Mouse (Mus musculus) lung, embryonic 16.5 days (tissue): ENCODE measurements around the gene Kansl3. TPM values are rescaled to one million over a fixed set of nuclear protein-coding genes. Genes with fewer than 3 reads are reported as not detected.

Experiments used
- ATAC-seq: fragments of 200-750 bp; cut with Nextera tagmentation; 2 replicates; pipeline ENCODE4 v1.8.0; 2017; ENCODE audit warnings: low read depth, mild to moderate bottlenecking, moderate library complexity
- H3K27ac ChIP-seq: fragments of 300-500 bp; sonication (generic); 2 replicates; pipeline ENCODE4 v1.5.1; 2014; ENCODE audit warnings: mild to moderate bottlenecking, control low read depth, low read length
- H3K27me3 ChIP-seq: fragments of 300-500 bp; sonication (generic); 2 replicates; pipeline ENCODE4 v1.6.1; 2014; ENCODE audit warnings: low read depth, low read length, mixed read lengths; ENCODE audit not compliant: control insufficient read depth, insufficient read depth
- H3K36me3 ChIP-seq: fragments of 300-500 bp; sonication (generic); 2 replicates; pipeline ENCODE4 v1.6.1; 2014; ENCODE audit warnings: low read length; ENCODE audit not compliant: control insufficient read depth, insufficient read depth
- H3K4me1 ChIP-seq: fragments of 300-500 bp; sonication (generic); replicated peaks from 2 replicates; pipeline ENCODE4 v1.6.1; 2014; ENCODE audit warnings: low read length, mixed read lengths; ENCODE audit not compliant: control insufficient read depth, insufficient read depth
- H3K4me2 ChIP-seq: fragments of 300-500 bp; sonication (generic); 2 replicates; pipeline ENCODE4 v1.6.1; 2014; ENCODE audit warnings: low read depth, low read length, control low read depth
- H3K4me3 ChIP-seq: fragments of 300-500 bp; sonication (generic); 2 replicates; pipeline ENCODE4 v1.5.1; 2014; ENCODE audit warnings: mild to moderate bottlenecking, low read length, control low read depth
- H3K9ac ChIP-seq: fragments of 300-500 bp; sonication (generic); 2 replicates; pipeline ENCODE4 v1.6.1; 2014; ENCODE audit warnings: low read length, control low read depth
- H3K9me3 ChIP-seq: fragments of 300-500 bp; sonication (generic); 2 replicates; pipeline ENCODE4 v1.6.1; 2016; ENCODE audit warnings: low read length; ENCODE audit not compliant: control insufficient read depth
- WGBS: fragments of 180-500 bp; shearing (Covaris S2); extraction: QIAGEN DNeasy Blood & Tissue Kit; methylation state at CpG from one replicate; pipeline ENCODE4 v1.1.7; 2014; 5-methylcytosine and 5-hydroxymethylcytosine counted together
- polyA plus RNA-seq: library from polyadenylated mRNA; unstranded; fragments of >200 nt; fragmentation: Nextera tagmentation; extraction: Ambion mirVana; gene quantifications from 2 replicates; pipeline ENCODE4 v1.2.1, GENCODE M21; 2015

The Kansl3 gene
- polyA plus RNA-seq, 1 experiment from 2014 or later: 42.9 TPM

DNA sequence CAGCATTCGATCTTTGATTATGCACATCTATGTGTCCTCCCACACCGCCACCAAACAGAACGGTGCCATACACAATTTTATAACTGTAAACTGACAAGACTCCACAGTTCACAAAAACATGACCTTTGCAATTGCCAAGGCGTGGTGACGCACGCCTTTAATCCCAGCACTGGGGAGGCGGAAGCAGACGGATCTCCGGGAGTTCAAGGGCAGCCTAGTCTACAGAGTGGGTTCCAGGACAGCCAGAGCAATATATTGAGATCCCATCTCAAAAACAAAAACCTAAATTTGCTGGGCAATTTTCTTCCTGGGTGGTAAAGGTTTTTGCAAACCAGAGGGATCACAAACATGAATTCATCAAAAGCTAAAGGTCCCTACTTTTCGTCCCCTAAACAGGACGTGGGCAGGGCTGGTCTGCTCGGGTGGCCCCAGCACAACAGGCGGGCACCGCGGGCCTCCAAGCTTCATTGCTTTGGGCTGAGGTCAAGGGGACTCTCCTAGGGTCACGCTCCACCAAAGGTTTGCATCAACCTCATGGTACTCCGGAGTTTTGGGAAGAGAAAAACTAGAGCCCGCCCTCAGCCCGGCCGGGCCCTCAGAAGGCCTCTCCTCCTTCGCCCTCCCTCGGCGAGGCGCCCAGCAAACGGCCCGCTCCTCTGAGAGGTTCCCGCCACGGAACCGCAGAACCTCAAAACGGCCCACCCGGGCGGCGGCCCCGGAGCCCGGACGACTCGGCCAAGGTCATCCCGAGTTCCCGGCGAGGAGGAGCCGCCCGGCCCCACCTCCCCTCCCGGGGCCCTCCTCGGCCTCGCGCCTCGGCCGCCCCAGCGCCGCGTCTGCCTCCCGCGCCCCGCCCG, 641 bp downstream of the Kansl3 start:
- no peaks in the 10 kb centered on the region for H3K27me3 ChIP-seq
- H3K4me3 ChIP-seq: peak overlapping the region; percentile 89
- H3K4me1 ChIP-seq: peaks cover 9% of the 10 kb centered on the region
- peak overlapping the region; percentile 85 for H3K4me2 ChIP-seq
- peak; percentile 92 for ATAC-seq
- no peaks in the 10 kb centered on the region for H3K9me3 ChIP-seq
- peak overlapping the region; percentile 72 for H3K27ac ChIP-seq
- WGBS: 4% methylated on average over 43 of the region's 55 CpGs
- peak overlapping the region; percentile 94 for H3K9ac ChIP-seq
- H3K36me3 ChIP-seq: peaks cover 9% of the 10 kb centered on the region; the same call in 1 of the 2 replicates

DNA sequence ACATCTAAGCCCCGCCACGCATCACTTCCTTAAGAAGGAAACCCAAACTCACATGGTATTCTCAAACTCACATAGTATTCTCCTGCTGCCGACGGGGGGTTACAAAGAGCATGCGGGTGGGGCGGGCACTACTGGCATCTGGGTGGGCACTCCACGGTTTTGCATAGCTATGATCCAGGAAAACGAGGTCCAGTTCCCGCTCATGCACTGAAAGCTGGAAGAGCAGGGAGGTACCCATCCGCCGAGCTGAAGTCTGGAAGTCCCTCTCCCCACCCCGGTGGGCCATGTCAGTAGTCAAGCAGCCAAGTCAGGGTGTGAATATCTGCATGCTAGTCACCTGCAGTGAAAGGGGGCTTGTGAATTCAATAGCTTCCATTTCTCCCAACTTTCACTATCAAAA, 1.3 kb downstream of the Kansl3 start:
- peaks cover 9% of the 10 kb centered on the region for H3K4me1 ChIP-seq
- 43% methylated on average over 12 of the region's 12 CpGs for WGBS
- H3K27me3 ChIP-seq: no peaks in the 10 kb centered on the region
- peak overlapping the region; percentile 94 for H3K9ac ChIP-seq
- no peaks in the 10 kb centered on the region for H3K9me3 ChIP-seq
- H3K4me2 ChIP-seq: peak overlapping the region; percentile 85
- no peak for ATAC-seq
- no peak overlapping the region for H3K27ac ChIP-seq
- H3K36me3 ChIP-seq: peaks cover 12% of the 10 kb centered on the region; the same call in 1 of the 2 replicates
- peak overlapping the region; percentile 89 for H3K4me3 ChIP-seq

DNA sequence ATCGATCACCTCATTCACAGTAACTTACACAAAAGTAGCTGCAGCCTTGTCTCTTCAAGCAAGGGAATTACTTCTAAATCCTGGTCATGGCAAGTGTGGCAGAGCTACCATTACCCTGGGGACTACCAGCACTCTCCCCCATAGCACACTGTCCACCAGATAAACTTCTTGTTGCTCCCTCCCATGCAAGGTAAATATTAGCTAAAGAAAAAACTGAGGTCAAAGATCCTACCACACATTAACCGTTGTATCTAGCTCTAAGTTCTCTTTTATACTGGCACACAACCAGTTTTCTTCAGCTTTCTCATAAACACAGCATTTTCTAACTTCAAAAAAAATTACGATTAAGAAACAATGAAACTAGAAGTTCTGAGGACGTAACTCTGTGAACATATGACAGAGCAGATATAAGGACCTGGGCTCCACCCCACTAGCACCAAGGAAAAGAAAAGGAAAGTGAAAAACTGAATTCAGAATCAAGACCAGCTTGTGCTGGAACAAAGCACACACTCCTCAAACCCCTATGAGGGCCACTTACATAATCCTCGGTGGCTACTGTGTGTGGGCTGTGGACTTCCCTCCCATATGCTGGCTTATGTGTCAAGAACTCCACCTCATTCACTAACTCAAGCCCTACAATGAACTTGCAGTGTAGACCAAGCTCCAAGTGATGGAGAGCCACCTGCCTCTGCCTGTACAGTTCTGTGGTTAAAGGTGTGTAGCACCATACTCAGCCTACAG, 11.9 kb downstream of the Kansl3 start:
- H3K4me2 ChIP-seq: no peak overlapping the region
- H3K9me3 ChIP-seq: no peaks in the 10 kb centered on the region
- H3K9ac ChIP-seq: no peak overlapping the region
- no peak for ATAC-seq
- H3K27ac ChIP-seq: no peak overlapping the region
- H3K4me3 ChIP-seq: no peak overlapping the region
- no peaks in the 10 kb centered on the region for H3K27me3 ChIP-seq
- peaks cover 46% of the 10 kb centered on the region for H3K36me3 ChIP-seq
- 78% methylated on average over 5 of the region's 5 CpGs for WGBS
- no peaks in the 10 kb centered on the region for H3K4me1 ChIP-seq

DNA sequence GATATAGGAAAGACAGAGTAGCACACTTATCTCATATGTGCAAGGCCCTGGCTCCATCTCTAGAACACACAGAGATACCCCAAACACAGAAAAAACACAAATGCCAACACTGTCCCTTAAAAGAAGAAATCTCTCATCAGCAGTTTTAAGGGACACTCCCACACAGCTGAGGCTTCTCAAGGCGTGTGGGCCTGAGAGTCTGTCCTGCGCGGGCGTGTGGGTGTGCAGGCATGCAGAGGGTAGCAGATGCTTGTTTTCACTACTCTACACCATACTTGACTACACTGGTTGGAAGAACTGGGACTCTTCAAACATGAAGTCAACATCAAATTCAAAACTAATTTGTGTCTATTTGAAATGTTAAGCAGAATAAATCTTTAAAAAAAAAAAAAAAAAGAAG, 16.6 kb downstream of the Kansl3 start:
- no peak overlapping the region for H3K9ac ChIP-seq
- peaks cover 64% of the 10 kb centered on the region for H3K36me3 ChIP-seq
- H3K4me1 ChIP-seq: no peaks in the 10 kb centered on the region
- no peaks in the 10 kb centered on the region for H3K9me3 ChIP-seq
- no peak overlapping the region for H3K27ac ChIP-seq
- no peak for ATAC-seq
- H3K4me3 ChIP-seq: no peak overlapping the region
- WGBS: 89% methylated on average over 4 of the region's 4 CpGs
- H3K4me2 ChIP-seq: no peak overlapping the region
- H3K27me3 ChIP-seq: no peaks in the 10 kb centered on the region

DNA sequence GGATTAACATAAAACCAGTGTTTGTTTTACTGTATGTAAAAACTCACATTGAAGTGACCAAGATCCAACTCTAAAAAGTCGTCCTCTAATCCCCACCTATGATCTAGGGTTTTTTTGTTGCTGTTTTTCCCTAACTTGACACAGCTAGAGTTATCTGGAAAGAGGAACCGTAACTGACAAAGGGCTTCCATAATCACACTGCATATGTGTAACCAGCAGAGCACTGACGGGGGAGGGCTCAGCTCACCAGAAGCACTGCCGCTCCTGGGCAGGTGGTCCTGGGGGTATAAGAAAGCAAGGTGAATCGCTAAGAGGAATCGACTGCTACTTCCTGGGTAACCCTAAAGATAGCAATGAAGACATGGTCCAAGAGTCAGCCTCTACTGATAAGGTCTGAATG, 26.4 kb downstream of the Kansl3 start:
- no peak overlapping the region for H3K4me2 ChIP-seq
- no peak overlapping the region for H3K9ac ChIP-seq
- no peak for ATAC-seq
- H3K27ac ChIP-seq: no peak overlapping the region
- peaks cover 65% of the 10 kb centered on the region for H3K36me3 ChIP-seq
- H3K4me3 ChIP-seq: no peak overlapping the region
- WGBS: 92% methylated on average over 6 of the region's 6 CpGs
- H3K9me3 ChIP-seq: no peaks in the 10 kb centered on the region
- H3K27me3 ChIP-seq: no peaks in the 10 kb centered on the region
- no peaks in the 10 kb centered on the region for H3K4me1 ChIP-seq

DNA sequence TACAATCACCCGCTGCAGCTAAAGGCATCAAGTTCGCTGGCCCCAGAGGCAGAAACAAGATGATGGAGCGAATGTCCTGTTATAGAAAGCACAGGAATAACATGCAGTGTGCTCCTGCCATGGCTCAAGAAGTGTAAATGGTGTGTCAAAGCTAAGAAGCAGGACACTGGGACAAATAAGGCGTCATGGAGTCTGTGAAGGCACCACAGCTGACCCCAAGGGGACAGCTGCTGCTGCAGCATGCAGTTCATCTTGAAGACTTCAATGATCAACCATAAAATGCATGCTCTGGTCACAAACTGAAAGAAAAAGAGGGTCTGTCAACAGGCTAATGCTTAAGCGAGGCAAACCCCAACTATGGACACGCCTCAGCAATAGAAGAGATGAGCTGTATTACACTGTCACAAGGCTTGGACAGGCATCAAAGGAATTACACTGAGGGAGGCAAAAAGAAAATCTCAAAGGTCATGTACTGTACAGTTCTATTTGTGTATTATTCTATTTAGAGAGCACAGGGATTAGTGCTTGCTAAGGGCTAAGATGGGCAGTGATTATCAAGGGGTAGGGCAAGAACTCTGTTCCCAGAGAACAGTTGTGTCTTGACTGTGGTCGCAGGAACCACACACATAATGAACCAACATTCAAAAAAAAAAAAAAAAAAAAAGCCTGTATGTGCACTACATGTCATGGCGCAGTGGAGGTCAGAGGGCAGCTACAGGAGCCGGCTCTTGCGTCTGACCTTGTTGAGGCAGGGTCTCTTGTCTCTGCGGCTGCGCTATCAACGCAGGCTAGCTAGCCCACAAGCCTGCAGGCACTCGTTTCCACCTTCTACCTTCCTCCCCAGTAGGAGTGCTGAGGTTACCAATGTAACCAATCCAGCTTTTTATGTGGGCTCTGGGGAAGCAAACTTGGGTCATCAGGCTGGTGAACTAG, 35.8 kb downstream of the Kansl3 start:
- WGBS: 74% methylated on average over 14 of the region's 14 CpGs
- no peaks in the 10 kb centered on the region for H3K27me3 ChIP-seq
- H3K4me3 ChIP-seq: no peak overlapping the region
- no peak overlapping the region for H3K27ac ChIP-seq
- H3K36me3 ChIP-seq: peaks cover 27% of the 10 kb centered on the region
- H3K4me1 ChIP-seq: no peaks in the 10 kb centered on the region
- no peak for ATAC-seq
- no peaks in the 10 kb centered on the region for H3K9me3 ChIP-seq
- no peak overlapping the region for H3K9ac ChIP-seq
- H3K4me2 ChIP-seq: no peak overlapping the region

DNA sequence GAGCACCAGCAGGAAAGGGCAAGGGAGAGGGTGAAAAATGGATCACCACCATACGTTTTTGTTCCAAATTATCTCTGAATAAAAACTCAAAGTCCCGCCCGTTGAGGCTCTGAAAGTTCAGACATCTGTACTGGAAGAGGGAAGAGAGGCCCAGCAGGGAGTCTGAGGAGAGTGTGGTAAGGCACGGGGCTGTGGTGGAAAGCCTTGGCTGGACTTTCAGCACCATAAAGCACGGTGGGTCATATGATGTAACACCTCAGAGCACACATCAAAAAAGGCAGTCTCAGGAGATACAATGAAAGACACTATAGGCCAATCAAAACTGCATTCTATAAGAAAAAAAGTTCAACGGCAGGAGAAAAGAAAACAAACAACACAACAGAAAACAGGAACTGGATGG, 37.2 kb downstream of the Kansl3 start:
- no peak overlapping the region for H3K4me3 ChIP-seq
- no peaks in the 10 kb centered on the region for H3K9me3 ChIP-seq
- no peak for ATAC-seq
- H3K9ac ChIP-seq: no peak overlapping the region
- 73% methylated on average over 6 of the region's 6 CpGs for WGBS
- H3K27me3 ChIP-seq: no peaks in the 10 kb centered on the region
- H3K4me1 ChIP-seq: no peaks in the 10 kb centered on the region
- H3K27ac ChIP-seq: no peak overlapping the region
- peaks cover 14% of the 10 kb centered on the region for H3K36me3 ChIP-seq
- no peak overlapping the region for H3K4me2 ChIP-seq

DNA sequence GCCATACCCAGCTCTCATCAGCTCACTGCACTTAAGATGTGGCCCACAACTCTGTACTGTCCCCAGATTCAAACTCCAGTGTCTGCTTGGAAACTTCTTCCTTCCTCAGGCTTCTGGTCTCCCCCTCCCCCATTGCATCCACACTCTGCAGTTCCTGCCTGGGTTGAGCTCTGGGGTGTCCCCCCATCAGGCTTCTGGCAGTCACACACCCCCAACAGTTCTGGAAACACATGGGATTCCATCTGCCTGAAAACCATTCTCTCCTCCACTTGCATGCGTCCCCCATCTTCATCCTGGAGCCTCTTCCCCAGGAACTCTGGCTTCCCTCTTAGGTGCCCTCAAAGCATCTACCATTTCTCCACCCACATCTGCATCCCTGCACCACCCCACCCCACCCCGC, 42.2 kb downstream of the Kansl3 start:
- Histone ChIP-seq H3K27me3 (no peaks in the 10 kb centered on the region), H3K36me3 (peaks cover 3% of the 10 kb centered on the region; the same call in 1 of the 2 replicates), H3K27ac (no peak overlapping the region), H3K9ac (no peak overlapping the region), H3K9me3 (no peaks in the 10 kb centered on the region), H3K4me2 (no peak overlapping the region), H3K4me3 (no peak overlapping the region), H3K4me1 (peaks cover 4% of the 10 kb centered on the region; the same call in 1 of the 2 replicates)
- WGBS: 91% methylated on average over 2 of the region's 2 CpGs
- no peak for ATAC-seq
